Mouse (Mus musculus) ZHBTc4 (cell line): Measurements from ENCODE around the gene Flt4.
"Not testable (repeated sequence)": the region's sequence is repeated elsewhere in the genome, so short reads cannot be mapped to it uniquely, and the experiment has no call there.

Source experiments
- DNase-seq: peaks from one replicate; pipeline ENCODE4 v3.0.0-alpha.2; 2011; ENCODE audit warnings: low read depth, low spot score

The Flt4 gene

DNA sequence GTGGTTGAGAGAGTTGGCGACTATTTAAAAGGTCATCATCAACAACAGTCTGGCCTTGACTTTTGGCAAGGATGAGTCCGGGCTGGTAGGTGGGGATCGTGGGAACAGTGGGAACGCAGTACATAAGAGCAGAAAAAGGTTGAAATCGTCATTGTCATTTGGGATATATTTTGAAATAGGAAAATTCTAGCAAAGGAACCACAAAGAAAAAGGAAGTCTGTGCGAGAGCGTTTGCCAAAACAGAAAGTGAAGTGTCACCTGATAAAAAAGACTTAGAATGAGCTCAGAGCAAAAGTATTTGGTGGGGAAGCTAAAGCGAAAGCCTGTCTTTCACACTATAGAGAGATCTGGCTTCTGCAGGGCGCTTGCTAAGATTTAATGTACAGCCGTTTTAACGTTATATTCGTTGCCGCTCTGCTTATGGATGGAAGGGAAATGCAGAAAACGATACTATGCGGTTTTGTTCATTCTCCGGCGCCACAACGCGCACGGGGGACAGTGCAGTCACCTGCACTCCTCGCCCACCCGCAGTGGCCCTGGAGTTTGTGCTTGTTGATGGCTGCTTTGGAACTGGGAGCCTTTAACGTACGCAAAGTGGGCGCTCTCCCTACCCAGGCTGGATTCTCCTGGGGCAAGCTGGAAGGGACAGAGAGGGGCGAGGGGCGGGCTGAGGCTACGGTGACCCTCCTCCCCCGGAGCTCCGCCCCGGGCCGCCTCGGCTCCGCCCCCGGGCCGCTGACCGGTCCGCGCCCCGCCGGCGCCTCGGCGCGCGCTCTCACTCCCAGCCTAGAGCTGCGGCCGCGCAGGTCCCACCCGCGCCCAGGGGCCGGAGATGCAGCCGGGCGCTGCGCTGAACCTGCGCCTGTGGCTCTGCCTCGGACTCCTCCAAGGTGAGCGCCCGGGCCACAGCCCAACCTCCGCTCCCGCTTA is at the start of gene Flt4:
Gene Flt4 (plus strand): TSS at position 326 of the 930 bp plus-strand sequence.
- DNase-seq, result peak; percentile 64

DNA sequence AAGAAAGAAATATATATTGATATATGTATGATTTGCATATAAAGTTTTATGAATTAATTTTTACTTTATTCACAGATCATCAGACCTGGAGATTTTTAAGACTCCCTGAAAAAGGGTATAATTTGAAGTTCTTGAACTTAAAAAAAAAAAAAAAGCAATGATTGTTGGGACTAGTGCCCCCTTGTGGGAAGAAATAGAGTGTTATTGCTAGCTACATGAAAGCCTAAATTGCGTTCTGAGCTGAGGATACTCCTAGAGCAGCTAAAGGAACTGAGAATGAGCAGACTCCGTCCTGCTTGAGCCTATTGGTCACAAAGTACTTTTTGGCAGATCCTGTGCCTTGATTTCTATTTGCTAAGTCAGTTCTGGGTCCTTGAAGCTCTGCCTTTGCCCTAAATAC is 34.0 kb upstream of the Flt4 start:
- peak; percentile 52 for DNase-seq

DNA sequence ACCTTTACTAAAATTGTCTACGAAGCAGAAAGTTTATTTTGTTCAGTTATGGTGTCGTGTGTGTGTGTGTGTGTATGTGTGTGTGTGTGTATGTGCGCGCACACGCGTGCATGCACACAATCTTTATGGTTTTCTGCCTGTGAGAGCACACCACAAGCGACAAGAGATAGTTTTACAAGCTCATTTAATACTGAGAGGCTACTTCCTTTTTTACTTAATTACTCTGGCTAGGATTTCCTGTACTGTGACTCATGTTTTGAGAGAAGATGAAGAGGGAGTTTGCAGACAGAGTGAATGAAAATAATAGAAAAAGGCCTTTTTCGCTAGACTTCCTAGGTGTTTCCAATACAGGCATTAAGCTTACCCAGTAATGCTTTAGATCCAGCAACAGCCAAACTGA is 28.6 kb upstream of the Flt4 start:
- DNase-seq, result not testable (repeated sequence)

DNA sequence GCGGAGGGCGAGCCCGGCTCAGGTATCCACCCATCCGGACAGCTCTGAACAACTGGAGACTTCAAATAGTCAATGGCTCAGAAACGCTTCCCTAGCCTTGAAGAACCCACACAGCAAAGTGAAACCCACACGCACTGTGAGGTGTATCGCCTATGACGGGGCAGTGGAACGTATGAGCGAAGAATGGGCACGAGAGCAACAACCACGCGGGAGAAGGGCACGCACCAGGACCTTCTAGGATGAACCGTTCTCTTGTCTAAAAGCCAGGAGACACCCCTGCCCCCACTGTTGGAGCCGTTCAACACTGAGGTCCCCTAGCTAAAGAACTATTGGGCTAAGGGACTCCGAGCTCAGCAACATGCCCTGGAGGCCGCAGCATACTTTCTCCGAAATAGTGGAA is 18.9 kb upstream of the Flt4 start:
- peak; percentile 6 for DNase-seq

DNA sequence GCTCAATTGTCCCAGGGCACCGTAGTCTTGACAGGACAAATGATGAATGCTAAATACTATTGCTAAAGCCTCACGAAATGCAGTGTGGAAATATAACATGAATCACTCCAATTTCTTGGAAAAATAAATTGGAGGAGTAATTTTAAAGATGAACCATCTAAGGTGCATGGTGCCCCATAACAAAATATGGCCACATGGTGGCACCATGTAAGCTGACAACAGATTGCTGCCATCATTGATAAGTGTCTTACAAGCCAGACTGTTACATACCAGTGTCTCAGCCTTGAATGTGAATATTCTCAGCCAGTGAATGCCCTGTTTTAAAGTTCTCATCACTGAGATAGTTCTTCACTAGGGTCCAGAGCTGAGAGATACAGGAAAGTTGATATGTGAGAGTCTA is 11.9 kb upstream of the Flt4 start:
- DNase-seq, result not testable (repeated sequence)

DNA sequence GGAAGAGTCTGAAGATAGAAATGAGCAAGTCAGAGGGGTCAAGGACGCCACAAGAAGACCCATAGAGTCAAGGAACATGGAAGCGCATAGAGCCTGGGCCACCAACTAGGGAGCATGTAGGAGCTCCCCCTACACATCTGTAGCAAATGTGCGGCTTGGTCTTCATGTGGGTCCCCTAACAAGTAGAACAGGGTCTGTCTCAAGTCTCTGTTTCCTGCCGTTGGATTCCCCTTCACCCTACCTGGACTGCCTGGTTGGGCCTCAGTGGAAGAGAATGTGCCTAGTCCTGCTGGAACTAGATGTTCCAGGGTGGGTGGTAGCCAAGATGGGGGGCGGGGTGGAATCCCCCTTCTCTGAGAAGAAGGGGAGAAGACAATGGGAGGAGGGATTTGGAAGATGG is 757 bp upstream of the Flt4 start:
- not testable (repeated sequence) for DNase-seq

DNA sequence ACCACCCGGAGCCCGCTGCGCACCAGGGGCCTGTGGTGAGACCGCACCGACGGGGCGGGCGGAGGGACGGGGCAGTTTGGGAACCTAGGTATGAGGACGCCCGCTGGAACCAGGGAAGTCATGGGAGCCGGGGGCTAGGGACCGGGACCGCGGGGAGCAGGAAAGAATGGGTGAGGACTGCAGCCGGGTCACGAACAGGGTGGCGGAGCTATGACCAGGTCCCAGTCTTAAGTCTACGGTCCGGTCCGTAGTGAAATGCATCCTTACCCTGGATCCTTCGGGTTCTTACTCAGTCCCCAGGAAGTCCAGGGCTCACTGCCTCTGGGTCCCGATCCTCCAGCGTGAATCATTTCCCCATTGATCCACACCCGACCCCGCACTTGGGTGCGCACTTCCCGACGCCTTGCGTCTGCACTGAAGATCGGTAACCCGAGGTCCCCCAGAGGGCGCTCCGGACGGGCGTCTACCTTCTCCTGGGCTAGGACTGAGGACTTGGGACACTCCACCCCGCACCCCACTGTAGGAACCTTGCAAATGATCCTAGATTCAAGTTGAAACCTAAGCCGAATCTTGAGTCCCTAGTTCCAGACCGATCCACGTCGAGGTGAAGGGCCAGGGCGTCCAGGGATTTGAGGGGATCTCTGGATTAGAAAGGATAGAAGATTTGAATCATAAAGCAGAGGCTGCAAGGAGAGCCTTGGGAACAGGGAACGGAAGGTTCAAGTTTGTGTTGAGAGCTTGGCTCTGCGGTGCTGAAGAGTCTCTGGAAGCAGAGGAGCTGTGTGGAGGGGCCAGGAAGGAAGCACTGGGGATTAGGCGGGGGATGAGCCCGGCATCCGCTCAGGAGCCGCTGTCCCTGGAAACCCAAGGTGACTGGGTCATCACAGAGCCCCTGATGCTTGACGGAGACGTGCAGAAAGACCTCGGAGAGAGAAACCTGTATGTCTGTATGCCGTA is 1.1 kb downstream of the Flt4 start:
- DNase-seq, result peak; percentile 74

DNA sequence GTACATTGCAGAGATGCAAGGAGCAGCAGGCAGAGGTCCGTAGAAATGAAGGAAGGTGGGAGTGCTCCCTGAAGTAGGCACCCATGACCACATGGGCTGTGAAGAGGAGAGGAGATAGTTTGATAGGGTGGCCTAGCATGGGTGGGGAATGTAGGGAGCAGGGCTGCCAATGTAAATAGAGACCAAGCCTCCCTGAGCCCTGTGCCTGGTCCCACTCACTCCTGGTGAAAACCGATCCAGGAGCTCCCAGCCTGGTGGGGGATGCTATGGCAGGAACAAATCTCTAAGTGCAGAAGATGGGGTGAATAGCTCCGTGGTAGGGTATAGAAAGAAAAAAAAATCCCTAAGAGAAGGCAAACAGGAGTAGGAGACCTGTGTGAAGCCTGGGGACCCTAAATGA is 2.3 kb downstream of the Flt4 start:
- not testable (repeated sequence) for DNase-seq

DNA sequence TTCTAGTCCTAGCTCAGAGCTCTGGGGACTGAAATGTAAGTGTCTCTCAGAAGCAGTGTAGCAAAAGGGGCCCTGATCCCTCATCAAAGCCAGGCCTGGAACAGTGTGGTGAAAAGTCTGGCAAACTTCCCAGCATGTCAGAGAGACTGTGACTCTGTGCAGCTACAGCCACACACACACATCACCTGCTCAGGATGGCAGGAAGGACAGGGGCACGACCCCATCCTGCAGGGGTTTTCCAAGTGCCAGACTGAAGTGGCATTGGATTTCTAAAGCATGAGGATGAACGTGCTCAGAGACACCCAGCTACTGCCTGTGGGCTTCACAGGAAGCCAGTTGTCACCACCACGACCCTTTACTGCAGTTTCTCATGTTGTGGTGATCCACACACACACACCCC is 3.1 kb downstream of the Flt4 start:
- no peak for DNase-seq

DNA sequence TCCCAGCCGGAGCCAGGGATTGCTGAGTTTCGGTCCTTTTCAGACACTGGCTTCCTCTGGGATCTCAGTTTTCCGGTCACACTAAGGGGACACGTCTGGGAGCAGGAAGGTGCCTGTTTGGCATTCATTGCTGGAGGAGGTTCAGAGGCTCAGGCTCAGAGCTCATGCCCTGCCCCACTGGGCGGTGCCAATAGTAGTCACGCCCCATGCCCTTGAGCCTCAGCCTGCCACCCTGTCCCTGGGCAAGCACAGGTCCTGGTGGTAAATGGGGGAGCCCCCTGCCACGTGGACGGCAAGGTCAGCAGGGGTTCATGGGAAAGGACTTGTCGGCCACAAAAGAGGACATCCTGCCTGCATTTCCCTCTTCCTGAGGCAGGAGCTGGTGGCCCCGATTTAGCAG is 4.3 kb downstream of the Flt4 start:
- peak; percentile 42 for DNase-seq

DNA sequence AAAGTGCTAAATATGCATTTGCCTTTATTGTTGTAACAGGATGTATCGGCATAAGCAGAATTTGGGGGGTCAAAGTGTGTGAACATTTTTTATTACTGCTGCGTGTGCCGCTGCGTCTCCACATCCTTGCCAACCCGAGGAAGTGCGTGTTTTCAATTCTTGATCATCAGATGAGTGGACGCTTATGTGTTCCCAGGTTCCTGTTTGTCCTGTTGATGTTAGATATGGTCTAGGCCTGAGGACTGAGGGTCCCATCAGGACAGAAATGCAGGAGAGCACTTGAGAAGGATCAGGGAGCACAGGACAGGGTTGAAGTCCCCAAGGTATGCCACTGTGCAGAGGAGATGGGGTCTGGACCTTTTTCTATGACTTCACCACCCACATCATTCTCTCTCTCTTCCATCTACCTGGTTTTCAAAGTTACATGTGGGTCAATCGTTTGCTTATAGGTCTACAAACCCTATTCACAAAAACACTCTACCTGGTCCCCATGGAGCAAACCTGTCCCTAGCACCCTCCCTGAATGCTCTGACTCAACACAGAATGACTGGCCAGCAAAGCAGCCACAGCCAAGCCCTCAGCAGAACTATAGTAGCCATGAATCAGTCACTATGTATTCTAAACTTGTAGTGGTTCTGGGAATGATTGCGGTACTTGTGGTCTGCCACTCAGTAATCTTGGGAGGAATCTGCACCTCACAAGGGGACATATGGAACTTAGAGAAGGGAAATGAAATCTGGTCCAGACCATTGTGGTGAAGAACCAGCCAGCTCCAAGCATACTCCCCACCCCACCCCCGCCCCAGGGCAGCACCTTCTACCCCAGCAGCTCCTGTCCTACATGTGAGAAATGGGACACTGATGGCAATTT is 7.0 kb downstream of the Flt4 start:
- DNase-seq, result no peak

DNA sequence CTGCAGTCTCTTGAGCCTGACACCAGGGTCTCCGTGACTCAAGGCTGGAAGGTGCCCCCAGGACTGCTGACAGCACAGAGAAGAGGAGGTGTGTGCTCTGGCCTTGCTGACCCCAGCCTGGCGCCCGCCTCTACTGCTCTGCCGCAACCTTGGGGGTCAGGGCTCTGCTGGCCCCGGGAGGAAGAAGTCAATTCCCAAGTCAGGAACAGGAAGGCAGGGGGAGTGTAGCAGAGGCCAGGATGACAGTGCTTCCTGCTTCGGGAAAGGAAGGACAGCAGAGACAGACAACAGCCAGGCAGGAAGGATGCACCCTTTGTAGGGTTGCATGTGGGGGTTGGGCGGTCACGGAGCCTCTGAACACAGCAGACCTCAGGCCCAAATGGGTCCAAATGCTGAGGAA is 9.4 kb downstream of the Flt4 start:
- no peak for DNase-seq

DNA sequence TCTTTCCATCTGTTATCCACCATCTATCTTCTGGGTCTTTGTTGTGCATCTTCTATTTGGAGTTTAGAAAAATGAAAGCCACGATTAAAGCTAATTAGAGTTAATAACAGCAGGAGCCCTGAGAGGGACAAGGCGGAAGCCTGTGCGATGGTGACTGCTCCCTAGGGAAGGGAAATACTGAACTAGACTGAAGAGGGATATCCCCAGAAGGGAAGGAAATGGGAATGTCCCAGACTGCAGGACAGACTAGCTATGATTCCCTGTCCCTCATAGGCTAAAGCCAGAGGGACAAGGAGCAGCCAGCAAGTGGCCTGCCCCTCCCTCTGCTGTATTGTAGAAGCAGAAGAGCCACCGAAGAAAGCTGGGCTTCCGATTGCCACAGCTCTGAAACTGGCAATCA is 12.9 kb downstream of the Flt4 start:
- no peak for DNase-seq

DNA sequence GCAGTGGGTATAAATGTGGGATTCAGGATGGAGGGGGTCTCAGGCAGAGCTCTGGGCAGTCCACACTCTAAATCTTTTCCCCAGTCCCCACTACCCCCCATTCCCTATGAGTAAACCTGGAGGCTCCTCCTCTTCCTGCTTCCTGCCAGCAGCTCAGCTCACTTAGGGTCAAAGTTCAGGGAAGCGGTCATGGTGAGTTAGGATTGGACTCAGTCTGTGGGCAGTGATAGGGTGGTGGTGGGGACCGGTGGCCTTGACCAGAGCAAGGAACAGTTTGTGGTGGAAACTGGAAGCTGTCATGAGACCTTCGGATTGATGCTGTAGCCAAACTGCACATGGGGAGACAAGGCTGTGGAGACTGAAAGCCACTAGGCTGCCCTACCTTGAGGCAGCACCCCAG is 15.1 kb downstream of the Flt4 start:
- no peak for DNase-seq

DNA sequence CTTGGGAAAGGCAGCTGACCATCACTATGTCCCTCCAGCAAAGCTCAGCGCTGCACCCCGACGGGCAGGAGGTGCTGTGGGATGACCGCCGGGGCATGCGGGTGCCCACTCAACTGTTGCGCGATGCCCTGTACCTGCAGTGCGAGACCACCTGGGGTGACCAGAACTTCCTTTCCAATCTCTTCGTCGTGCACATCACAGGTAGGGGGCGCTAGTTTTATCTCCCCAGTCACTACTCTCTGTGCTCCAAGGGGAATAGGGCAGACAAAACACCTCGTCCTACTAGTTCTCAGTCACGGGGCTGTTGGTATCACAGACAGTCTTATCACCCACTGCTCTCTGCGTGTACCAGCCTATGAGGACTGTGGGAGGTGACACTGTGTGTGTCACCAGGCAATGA is 16.8 kb downstream of the Flt4 start:
- peak; percentile 68 for DNase-seq

DNA sequence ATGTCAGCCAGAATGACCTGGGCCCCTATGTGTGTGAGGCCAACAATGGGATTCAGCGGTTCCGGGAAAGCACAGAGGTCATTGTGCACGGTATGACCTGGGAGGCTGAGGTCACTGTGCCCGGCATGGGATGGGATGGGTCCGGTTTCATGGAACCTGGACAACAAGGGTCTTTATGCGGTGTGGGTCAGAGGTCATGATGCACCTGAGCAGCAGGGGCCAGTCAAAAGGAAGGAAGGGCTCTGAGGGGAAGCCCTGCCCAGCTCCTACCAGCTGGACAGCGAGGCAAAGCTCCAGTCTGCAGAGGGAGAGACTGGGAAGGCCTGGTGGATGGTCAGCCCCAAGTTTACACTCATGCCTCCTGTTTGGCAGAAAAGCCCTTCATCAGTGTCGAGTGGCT is 17.7 kb downstream of the Flt4 start:
- no peak for DNase-seq

DNA sequence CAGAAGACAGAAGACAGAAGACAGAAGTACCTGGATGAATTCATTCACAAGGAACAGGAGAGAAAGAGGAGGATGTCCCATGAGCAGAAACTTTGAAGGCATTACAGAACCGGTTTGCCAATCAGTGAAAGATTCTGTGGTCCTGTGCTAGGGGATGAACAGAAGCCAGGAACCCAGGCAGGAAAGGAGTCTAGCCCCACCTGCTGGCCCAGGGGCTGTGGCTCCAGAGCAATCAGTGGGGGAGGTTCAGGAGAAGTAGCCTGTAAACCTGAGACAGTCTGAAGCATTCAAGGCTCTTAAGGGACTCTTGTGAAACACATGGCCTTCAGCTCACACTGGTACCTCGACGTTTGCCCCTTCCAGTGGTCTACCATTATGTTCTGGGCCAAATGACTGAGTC is 22.1 kb downstream of the Flt4 start:
- peak; percentile 50 for DNase-seq

DNA sequence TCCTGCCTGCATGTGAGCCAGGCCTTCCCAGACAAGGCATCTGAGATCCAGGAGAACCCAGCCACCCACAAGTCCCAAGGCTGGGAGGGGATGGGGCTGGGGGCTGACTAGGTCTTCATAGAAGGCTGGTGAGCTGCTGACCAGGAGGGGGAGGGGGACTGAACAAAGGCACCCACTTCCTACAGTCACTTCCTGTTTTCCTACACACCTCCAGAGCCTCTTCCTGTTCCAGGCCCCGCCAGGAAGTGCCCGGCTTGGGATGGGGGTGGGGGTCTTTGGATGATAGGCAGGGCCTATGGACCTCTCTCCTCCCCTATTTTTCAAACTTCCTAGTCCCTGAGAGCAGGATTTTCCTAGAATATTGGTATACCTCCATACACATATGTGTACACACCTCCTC is 23.2 kb downstream of the Flt4 start:
- DNase-seq, result no peak

DNA sequence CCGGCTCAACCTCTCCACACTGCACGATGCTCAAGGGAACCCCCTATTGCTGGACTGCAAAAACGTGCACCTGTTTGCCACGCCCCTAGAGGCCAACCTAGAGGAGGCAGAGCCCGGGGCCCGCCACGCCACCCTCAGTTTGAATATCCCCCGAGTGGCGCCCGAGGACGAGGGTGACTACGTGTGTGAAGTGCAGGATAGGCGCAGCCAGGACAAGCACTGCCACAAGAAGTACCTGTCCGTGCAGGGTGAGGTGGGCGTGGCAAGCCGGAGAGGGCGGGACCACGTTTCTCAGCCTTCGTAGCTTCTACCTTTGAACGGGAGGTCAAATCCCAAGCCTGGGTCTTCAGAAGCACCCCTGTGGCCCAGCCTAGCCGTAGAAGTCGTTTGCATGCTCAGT is 25.0 kb downstream of the Flt4 start:
- DNase-seq, result peak; percentile 42

DNA sequence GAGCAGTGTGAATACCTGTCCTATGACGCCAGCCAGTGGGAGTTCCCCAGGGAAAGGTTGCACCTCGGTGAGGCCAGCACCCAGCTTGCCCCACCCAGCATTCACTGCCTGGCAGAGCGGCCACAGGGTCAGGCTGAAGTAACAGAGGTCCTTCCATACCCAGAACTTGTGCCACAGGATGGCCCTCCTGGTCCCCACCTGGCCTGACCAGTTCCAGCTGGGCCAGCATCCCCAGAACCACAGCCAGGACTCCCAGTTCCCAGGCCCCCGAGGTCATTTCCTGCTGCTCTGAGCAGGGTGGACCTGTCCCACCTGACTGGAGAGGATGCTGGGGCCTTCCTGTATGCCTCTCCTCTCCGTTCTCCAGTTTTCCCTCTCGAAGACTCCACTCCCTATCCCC is 26.6 kb downstream of the Flt4 start:
- no peak for DNase-seq

DNA sequence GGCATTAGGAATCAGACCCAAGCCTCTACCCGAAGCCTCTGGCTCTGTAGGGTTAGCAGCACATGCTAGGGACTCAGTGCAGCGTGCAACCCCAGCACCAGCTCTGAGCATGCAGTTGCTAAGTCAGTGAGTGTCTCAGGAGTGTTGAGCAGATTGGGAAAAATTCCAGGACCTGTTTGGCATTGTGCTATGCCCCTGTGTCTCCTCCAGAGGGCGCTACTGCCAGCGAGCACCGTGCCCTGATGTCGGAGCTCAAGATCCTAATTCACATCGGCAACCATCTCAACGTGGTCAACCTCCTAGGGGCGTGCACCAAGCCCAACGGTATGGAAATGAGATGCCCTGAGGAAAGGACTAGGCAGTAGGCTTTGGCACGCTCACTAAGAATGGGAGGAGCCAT is 27.4 kb downstream of the Flt4 start:
- DNase-seq, result peak; percentile 92

DNA sequence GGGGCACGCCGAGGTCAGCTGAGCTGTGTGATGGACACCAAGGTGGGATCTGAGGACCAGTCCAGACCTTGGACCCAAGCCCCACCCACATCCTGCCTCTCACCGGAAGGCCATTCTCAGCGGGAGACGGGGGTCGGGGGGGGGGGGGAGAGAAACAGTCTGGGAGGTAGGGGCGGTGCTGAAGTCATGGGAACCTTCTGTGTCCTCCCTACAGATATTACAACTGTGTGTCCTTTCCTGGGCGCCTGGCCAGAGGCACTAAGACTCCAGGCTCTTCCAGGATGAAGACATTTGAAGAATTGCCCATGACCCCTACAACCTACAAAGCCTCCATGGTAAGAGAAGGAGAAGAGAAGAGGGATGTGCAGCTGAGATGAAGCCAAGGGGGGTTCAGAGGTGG is 36.6 kb downstream of the Flt4 start:
- DNase-seq, result no peak
